Mouse (Mus musculus) brain, adult 2 months (tissue): ENCODE measurements around the gene Eln.

Source experiments
- DNase-seq: peaks from one replicate; pipeline ENCODE4 v3.0.0; 2011; ENCODE audit warnings: low read depth, low spot score

Eln gene

GRCm38 (mm10) chr5:134746890-134747511 is at the start of gene Eln:
Gene Eln, minus strand, starts transcription at chr5:134747323.
- DNase-seq = peak; percentile 51

GRCm38 (mm10) chr5:134790080-134790995 is 43.2 kb upstream of the Eln start:
- DNase-seq = no peak

- DNase-seq = no peak
These were observed 41.1 kb upstream of the Eln start for GRCm38 (mm10) chr5:134788237-134788636.

- DNase-seq = peak; percentile 9
These were observed 38.7 kb upstream of the Eln start for GRCm38 (mm10) chr5:134785691-134786371.

- DNase-seq = no peak
These were observed 36.7 kb upstream of the Eln start for GRCm38 (mm10) chr5:134783794-134784193.

GRCm38 (mm10) chr5:134780963-134781362 is 33.8 kb upstream of the Eln start:
- DNase-seq = no peak

- no peak for DNase-seq
These were observed 33.0 kb upstream of the Eln start for GRCm38 (mm10) chr5:134780146-134780545.

- no peak for DNase-seq
These were observed 29.4 kb upstream of the Eln start for GRCm38 (mm10) chr5:134776551-134776950.

GRCm38 (mm10) chr5:134772522-134772921 is 25.4 kb upstream of the Eln start:
- DNase-seq = no peak

GRCm38 (mm10) chr5:134771750-134772149 is 24.6 kb upstream of the Eln start:
- no peak for DNase-seq

GRCm38 (mm10) chr5:134769181-134769580 is 22.1 kb upstream of the Eln start:
- no peak for DNase-seq

- DNase-seq = no peak
These were observed 18.3 kb upstream of the Eln start for GRCm38 (mm10) chr5:134765441-134765840.

- no peak for DNase-seq
These were observed 16.2 kb upstream of the Eln start for GRCm38 (mm10) chr5:134763326-134763725.

- DNase-seq = no peak
These were observed 14.4 kb upstream of the Eln start for GRCm38 (mm10) chr5:134761409-134762124.

GRCm38 (mm10) chr5:134756031-134756430 is 8.9 kb upstream of the Eln start:
- DNase-seq = no peak

- no peak for DNase-seq
These were observed 7.0 kb upstream of the Eln start for GRCm38 (mm10) chr5:134754096-134754495.

- DNase-seq = no peak
These were observed 3.3 kb upstream of the Eln start for GRCm38 (mm10) chr5:134750469-134750868.

GRCm38 (mm10) chr5:134747947-134748618 is 960 bp upstream of the Eln start:
- peak; percentile 79 for DNase-seq

- DNase-seq = peak; percentile 50
These were observed 380 bp upstream of the Eln start for GRCm38 (mm10) chr5:134747512-134747893.

- DNase-seq = no peak
These were observed 922 bp downstream of the Eln start for GRCm38 (mm10) chr5:134746201-134746600.

GRCm38 (mm10) chr5:134745801-134746200 is 1.3 kb downstream of the Eln start:
- DNase-seq = no peak
